Mouse (Mus musculus): ENCODE data around the gene Cd52. TPM values are rescaled to one million over a fixed set of nuclear protein-coding genes. Genes with fewer than 3 reads are reported as not detected.

The Cd52 gene
- polyA plus RNA-seq, 1 experiment from 2014 or later, result 2.1 TPM

GRCm38 (mm10) chr4:134117012-134117411, 22.1 kb upstream of the Cd52 start:
- Histone ChIP-seq H3K4me1 (no peaks in the 10 kb centered on the region), H3K27me3 (replicated peaks) (no peaks in the 10 kb centered on the region), H3K9me3 (no peaks in the 10 kb centered on the region), H3K4me2 (no peak overlapping the region), H3K27ac (no peak overlapping the region), H3K4me3 (no peak overlapping the region), H3K9ac (no peak overlapping the region), H3K36me3 (replicated peaks) (no peaks in the 10 kb centered on the region)
- ATAC-seq (replicated peaks), result no peak
- 86% methylated on average over 8 of the region's 8 CpGs for WGBS

DNA sequence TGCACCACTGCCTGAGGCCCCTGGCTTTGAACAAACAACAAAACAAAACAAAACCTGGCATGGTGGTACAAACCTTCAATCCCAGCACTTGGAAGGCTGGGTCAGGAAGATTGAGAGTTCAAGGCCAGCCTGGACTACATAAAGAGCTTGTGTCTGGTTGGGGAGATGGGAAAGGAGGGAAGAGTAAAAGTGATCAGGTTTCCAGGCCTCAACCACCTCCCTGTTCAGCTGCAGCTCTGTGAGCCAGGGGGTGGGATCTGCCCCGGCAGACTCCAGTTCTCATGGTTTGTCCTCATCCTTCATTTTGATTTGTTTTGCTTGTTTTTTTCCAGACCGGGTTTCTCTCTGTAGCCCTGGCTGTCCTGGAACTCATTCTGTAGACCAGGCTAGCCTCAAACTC, 21.6 kb upstream of the Cd52 start:
- WGBS, result 86% methylated on average over 2 of the region's 2 CpGs
- ATAC-seq (replicated peaks), result no peak
- Histone ChIP-seq H3K4me3 (no peak overlapping the region), H3K9ac (no peak overlapping the region), H3K27me3 (replicated peaks) (no peaks in the 10 kb centered on the region), H3K4me1 (no peaks in the 10 kb centered on the region), H3K9me3 (no peaks in the 10 kb centered on the region), H3K27ac (no peak overlapping the region), H3K4me2 (no peak overlapping the region), H3K36me3 (replicated peaks) (no peaks in the 10 kb centered on the region)

DNA sequence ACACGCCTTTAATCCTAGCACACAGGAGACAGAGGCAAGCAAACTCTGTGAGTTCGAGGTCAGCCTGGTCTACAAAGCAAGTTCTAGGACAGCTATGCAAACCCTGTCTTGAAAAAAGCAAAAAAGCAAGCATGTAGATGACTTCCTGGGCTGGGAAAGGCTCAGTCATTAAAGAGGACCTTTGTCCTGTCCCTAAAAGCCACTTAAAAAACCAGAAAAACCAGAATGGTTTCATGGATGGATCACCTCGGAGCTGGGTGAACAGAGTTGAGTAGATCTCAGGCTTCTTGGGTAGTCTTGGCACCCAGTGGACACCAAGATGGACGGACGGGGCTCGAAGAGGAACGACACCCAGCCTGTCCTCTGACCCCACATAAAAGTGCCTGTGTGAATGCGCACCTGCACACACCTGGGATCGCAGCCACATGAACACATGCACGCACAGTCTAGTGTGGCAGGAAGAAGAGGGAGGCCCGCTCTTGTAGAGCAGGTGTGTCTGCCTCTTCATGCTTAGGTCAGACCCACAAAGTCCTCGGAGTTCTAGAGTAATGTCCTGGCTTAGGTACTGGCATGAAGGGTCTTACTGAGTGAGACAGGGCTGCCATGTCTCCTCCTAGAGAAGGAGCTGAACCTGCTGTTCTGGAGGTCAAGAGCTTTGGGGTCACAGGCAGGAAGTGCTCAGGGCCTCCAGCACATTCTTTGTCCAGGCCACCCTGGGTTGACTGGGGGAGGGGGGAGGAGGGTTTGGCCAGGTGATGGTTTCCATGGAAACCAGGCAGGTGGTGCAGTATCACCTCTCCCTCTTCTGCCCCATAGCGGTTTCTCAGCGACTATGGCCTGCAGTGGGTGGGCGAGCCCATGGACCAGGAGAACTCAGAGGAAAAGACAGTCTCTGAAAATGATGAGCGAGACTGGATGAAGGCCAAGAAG, 20.6 kb upstream of the Cd52 start:
- H3K36me3 ChIP-seq (replicated peaks), result no peaks in the 10 kb centered on the region
- ATAC-seq (replicated peaks), result no peak

GRCm38 (mm10) chr4:134114038-134114437, 19.2 kb upstream of the Cd52 start:
- no peak overlapping the region for H3K4me2 ChIP-seq
- no peak overlapping the region for H3K9ac ChIP-seq
- H3K4me3 ChIP-seq, result no peak overlapping the region
- 92% methylated on average over 4 of the region's 4 CpGs for WGBS
- H3K9me3 ChIP-seq, result no peaks in the 10 kb centered on the region
- no peaks in the 10 kb centered on the region for H3K4me1 ChIP-seq
- no peak for ATAC-seq (replicated peaks)
- no peaks in the 10 kb centered on the region for H3K27me3 ChIP-seq (replicated peaks)
- no peak overlapping the region for H3K27ac ChIP-seq
- no peaks in the 10 kb centered on the region for H3K36me3 ChIP-seq (replicated peaks)

More for the DNA sequence above, 20.6 kb upstream of the Cd52 start:
- Histone ChIP-seq H3K4me2 (no peak overlapping the region), H3K4me1 (no peaks in the 10 kb centered on the region), H3K27me3 (replicated peaks) (no peaks in the 10 kb centered on the region), H3K27ac (no peak overlapping the region), H3K9me3 (no peaks in the 10 kb centered on the region), H3K9ac (no peak overlapping the region), H3K4me3 (no peak overlapping the region)
- 91% methylated on average over 16 of the region's 16 CpGs for WGBS

GRCm38 (mm10) chr4:134113356-134113994, 18.6 kb upstream of the Cd52 start:
- Histone ChIP-seq H3K9ac (no peak overlapping the region), H3K9me3 (no peaks in the 10 kb centered on the region), H3K4me2 (no peak overlapping the region), H3K4me3 (no peak overlapping the region), H3K27me3 (replicated peaks) (no peaks in the 10 kb centered on the region), H3K4me1 (no peaks in the 10 kb centered on the region), H3K27ac (no peak overlapping the region), H3K36me3 (replicated peaks) (no peaks in the 10 kb centered on the region)
- 46% methylated on average over 10 of the region's 10 CpGs for WGBS
- peak; percentile 54; the same call in 1 of the 2 replicates for ATAC-seq (replicated peaks)

GRCm38 (mm10) chr4:134112403-134112802, 17.5 kb upstream of the Cd52 start:
- H3K4me1 ChIP-seq, result no peaks in the 10 kb centered on the region
- no peaks in the 10 kb centered on the region for H3K27me3 ChIP-seq (replicated peaks)
- no peaks in the 10 kb centered on the region for H3K9me3 ChIP-seq
- H3K27ac ChIP-seq, result no peak overlapping the region
- H3K9ac ChIP-seq, result no peak overlapping the region
- no peak overlapping the region for H3K4me2 ChIP-seq
- no peak overlapping the region for H3K4me3 ChIP-seq
- no peak for ATAC-seq (replicated peaks)
- WGBS, result 89% methylated on average over 6 of the region's 6 CpGs
- no peaks in the 10 kb centered on the region for H3K36me3 ChIP-seq (replicated peaks)

DNA sequence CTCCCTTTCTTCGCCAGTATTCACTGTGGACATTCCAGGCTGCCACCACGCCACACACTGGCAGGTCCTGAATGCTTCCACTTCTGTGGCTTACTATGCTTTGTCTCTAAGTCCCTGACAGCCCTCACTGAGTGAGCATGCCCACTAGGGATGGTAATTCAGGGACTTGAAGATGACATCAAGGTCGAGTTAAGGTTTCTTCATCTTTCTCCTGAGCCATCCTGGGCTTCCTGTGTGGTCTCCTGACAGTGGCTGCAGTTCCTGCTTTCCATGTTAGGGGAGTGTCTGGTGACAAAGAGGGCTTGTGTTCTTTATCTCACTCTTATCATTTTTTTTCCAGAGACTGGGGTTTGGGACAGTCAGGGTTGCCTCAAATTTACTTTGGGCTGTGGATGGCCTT, 15.8 kb upstream of the Cd52 start:
- Histone ChIP-seq H3K36me3 (replicated peaks) (no peaks in the 10 kb centered on the region), H3K4me3 (no peak overlapping the region), H3K4me2 (no peak overlapping the region), H3K9me3 (no peaks in the 10 kb centered on the region), H3K27ac (no peak overlapping the region), H3K9ac (no peak overlapping the region), H3K27me3 (replicated peaks) (no peaks in the 10 kb centered on the region), H3K4me1 (no peaks in the 10 kb centered on the region)
- 52% methylated on average over 3 of the region's 3 CpGs for WGBS
- ATAC-seq (replicated peaks), result no peak

- Histone ChIP-seq H3K4me1 (peaks cover 3% of the 10 kb centered on the region), H3K36me3 (replicated peaks) (no peaks in the 10 kb centered on the region), H3K4me3 (no peak overlapping the region), H3K27me3 (replicated peaks) (no peaks in the 10 kb centered on the region), H3K9ac (no peak overlapping the region), H3K9me3 (no peaks in the 10 kb centered on the region), H3K4me2 (no peak overlapping the region), H3K27ac (no peak overlapping the region)
- ATAC-seq (replicated peaks), result no peak
- WGBS, result 69% methylated on average over 5 of the region's 5 CpGs
These were observed 13.3 kb upstream of the Cd52 start for GRCm38 (mm10) chr4:134108196-134108595.

GRCm38 (mm10) chr4:134107730-134108129, 12.8 kb upstream of the Cd52 start:
- H3K36me3 ChIP-seq (replicated peaks), result no peaks in the 10 kb centered on the region
- H3K27me3 ChIP-seq (replicated peaks), result no peaks in the 10 kb centered on the region
- no peaks in the 10 kb centered on the region for H3K9me3 ChIP-seq
- H3K27ac ChIP-seq, result no peak overlapping the region
- peaks cover 7% of the 10 kb centered on the region for H3K4me1 ChIP-seq
- H3K9ac ChIP-seq, result no peak overlapping the region
- ATAC-seq (replicated peaks), result no peak
- 85% methylated on average over 7 of the region's 7 CpGs for WGBS
- H3K4me2 ChIP-seq, result no peak overlapping the region
- no peak overlapping the region for H3K4me3 ChIP-seq

DNA sequence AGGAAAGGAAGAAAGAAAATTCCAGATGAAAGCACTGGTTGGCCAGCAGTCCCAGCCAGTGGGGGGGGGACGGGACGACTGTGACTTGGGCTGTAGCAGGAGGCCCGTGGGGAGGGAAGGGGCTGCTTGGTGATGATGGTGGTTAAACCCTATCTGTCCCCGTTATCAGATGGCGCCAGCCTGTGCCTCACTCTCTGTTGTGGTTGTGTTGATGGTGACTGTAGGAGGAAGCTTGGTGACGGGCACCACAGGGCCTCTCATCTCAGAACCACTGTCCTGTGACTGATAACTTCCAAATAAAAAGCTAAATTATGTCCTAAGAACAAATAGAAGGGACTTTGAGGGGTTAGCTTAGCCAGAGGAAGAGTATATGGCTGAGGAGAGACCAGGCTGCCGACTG, 11.2 kb upstream of the Cd52 start:
- H3K9me3 ChIP-seq, result no peaks in the 10 kb centered on the region
- peaks cover 8% of the 10 kb centered on the region for H3K4me1 ChIP-seq

GRCm38 (mm10) chr4:134102742-134103119, 7.8 kb upstream of the Cd52 start:
- WGBS, result 2% methylated on average over 21 of the region's 21 CpGs

More for the DNA sequence above, 11.2 kb upstream of the Cd52 start:
- Histone ChIP-seq H3K27me3 (replicated peaks) (no peaks in the 10 kb centered on the region), H3K27ac (no peak overlapping the region), H3K4me3 (no peak overlapping the region), H3K4me2 (no peak overlapping the region), H3K36me3 (replicated peaks) (no peaks in the 10 kb centered on the region), H3K9ac (no peak overlapping the region)
- WGBS, result 80% methylated on average over 7 of the region's 7 CpGs
- ATAC-seq (replicated peaks), result no peak

GRCm38 (mm10) chr4:134101979-134102741, 7.3 kb upstream of the Cd52 start, which contains the start of gene Ubxn11:
Ubxn11 (plus strand) TSS chr4:134102570.
- peak; percentile 98 for ATAC-seq (replicated peaks)
- peak within 1 kb of the TSS; percentile 14; the same call in 1 of the 2 replicates for H3K27ac ChIP-seq
- H3K4me2 ChIP-seq, result peak within 1 kb of the TSS; percentile 59
- H3K4me3 ChIP-seq, result peak within 1 kb of the TSS; percentile 55
- H3K9me3 ChIP-seq, result no peaks in the 10 kb centered on the region
- whole genome bisulfite sequencing, result 17% methylated on average over 34 of the region's 34 CpGs
- peak within 1 kb of the TSS; percentile 39; the same call in 1 of the 2 replicates for H3K9ac ChIP-seq
- H3K4me1 ChIP-seq, result peaks cover 8% of the 10 kb centered on the region
- no peaks in the 10 kb centered on the region for H3K27me3 ChIP-seq (replicated peaks)
- no peaks in the 10 kb centered on the region for H3K36me3 ChIP-seq (replicated peaks)

More at GRCm38 (mm10) chr4:134102742-134103119, 7.8 kb upstream of the Cd52 start:
- Histone ChIP-seq H3K4me2 (peak overlapping the region; percentile 59), H3K36me3 (replicated peaks) (no peaks in the 10 kb centered on the region), H3K4me1 (peaks cover 8% of the 10 kb centered on the region), H3K27ac (peak overlapping the region; percentile 14; the same call in 1 of the 2 replicates), H3K9ac (peak overlapping the region; percentile 39; the same call in 1 of the 2 replicates), H3K27me3 (replicated peaks) (no peaks in the 10 kb centered on the region), H3K9me3 (no peaks in the 10 kb centered on the region), H3K4me3 (peak overlapping the region; percentile 55)
- ATAC-seq (replicated peaks), result peak; percentile 73

All from midbrain, embryonic 15.5 days (tissue).